Mouse (Mus musculus) megakaryocyte, adult 5-6 weeks (primary cell): ENCODE measurements around the gene Ppp2r5c. TPM values are rescaled to one million over a fixed set of nuclear protein-coding genes. Genes with fewer than 3 reads are reported as not detected.

ENCODE experiments used
- ATAC-seq: 2 replicates; pipeline ENCODE4 v1.8.0; 2016; ENCODE audit warnings: mild to moderate bottlenecking, inconsistent platforms; ENCODE audit not compliant: poor library complexity, severe bottlenecking
- total RNA-seq, 2 experiments: library from RNA; stranded (forward) in 1 of 2; stranded (reverse) in 1 of 2; fragments of 153-499, 151-499 nt in 1 of 2; fragments of 221-1000, 200-1000 nt in 1 of 2; gene quantifications; 2 replicates each; pipeline versions ENCODE4 v1.2.3 to v1.2.4; 2015 to 2017

The Ppp2r5c gene
- total RNA-seq, 2 experiments from 2014 or later = 178 to 306 TPM

DNA sequence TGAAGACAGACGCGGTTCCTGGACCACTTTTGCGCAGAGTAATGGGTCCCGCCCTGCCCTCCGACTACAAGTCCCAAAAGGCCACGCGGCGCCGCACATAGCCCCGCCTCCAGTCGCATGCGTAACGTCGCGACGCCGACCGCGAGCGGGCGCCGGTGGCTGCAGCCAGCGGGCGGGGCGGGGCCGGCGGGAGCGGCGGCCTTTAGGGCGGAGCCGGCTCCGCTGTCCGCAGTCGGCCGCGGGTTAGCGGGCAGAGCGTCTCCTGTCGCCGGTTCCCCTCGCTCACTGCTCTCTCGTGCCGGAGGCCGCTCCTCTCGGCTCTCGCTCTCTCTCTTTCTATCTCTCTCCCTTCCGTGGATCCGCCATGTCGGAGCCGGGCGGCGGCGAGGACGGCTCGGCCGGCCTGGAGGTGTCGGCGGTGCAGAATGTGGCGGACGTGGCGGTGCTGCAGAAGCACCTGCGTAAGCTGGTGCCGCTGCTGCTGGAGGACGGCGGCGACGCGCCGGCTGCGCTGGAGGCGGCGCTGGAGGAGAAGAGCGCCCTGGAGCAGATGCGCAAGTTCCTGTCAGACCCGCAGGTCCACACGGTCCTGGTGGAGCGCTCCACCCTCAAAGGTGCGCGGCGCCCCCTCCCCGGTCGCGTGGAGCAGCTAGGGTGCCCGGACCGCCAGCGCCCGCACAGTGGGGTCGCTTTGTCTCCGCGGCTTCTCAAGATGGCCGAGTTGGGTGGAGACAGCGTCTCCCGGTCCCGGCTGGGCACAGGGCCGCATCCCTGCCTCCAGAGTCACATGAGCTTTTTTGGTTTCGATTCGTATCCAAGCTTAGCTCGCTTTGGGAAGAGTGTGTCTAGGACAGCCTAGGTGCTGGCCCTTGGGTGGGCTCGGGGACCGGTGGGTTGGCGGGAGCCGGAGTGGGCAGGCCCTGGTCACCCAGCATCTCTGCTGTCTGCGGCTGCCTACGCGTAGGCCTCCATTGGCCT lies 154.6 kb downstream of the Ppp2r5c start, which contains the start of gene Dync1h1:
Gene Dync1h1, plus strand, starts transcription at position 212 of the 978 bp plus-strand sequence.
- peak; percentile 91 for ATAC-seq

DNA sequence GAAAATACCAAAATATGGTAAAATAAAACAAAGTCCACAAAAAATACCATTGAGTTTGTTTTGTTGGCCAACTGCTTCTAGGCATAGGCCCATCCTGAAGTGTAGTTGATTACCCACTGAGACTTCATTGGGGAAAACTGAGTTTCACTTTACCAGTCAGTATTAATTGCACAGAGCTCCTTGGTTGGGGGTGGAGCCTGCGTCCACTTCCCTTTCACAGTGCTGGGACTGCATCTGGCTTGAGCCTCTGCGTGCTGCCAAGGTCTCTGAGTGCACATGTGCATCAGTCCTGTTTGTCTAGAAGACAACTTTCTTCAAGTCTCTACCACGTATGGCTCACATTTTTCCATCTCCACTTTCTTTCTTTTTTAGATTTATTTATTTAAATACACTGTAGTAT lies 159.2 kb downstream of the Ppp2r5c start:
- peak; percentile 66 for ATAC-seq

DNA sequence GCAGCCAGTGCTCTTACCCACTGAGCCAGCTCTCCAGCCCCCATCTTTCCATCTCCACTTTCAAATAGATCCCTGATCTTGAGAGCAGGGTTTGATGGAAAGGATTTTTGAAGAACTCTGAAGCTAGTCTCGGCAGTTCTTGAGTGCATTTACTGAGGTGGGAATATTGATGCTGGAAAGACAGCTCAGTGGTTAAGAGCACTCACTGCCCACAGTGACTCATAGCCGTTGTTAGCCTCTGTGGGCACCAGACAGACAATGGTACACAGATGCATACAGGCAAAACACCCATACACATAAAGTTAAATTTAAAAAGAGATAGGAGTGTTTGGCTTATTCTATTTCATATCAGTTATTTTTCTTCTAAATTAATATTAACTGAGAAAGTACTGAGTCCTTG lies 159.8 kb downstream of the Ppp2r5c start:
- no peak for ATAC-seq

DNA sequence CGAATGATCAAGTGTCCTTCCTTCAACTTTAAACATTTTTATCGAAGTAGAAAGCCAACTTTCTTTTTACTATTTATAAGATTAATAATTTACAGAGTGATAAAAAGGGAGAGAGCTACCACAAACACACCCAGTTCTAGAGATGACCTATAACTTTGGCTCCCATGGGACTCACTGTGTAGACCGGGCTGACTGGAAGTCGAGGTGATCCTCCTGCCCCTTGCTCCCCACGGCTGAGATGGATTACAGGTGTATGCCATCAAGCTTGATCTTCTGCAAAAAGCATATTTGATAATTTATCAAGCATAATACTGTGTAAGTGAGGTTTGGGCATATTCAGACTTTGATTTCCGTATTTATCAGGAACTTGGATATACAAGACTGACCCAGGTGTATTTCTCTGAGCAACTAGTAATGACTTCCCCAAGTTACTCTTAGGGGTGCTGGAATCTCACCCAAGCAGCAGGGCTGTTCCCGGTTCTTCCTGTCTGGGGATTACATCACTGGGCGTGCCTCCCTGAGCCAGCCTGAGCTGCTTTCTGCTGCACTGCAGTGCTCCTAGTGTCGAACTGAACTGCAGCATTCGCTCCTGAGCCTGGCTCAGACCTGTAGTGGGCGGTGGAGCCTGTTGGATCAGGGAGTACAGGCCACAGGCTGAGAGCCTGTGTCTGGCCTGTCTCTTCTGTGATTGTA lies 161.7 kb downstream of the Ppp2r5c start:
- peak; percentile 89 for ATAC-seq

DNA sequence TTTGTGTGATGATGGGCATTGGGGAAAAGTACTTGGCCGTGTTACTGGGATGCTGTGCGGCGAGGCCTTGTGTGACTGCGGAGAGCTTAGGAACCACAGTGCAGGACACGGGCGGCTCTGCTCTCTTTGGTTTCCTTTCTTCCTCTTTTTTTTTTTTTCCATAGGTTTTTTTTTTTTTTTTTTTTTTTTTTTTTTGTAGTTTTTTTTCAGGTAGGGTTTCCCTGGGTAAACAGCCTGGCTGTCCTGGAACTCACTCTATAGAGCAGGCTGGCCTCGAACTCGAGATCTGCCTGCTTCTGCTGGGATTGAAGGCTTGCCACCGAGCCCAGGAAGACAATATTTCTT lies 162.2 kb downstream of the Ppp2r5c start:
- no peak; the same call in 1 of the 2 replicates for ATAC-seq

DNA sequence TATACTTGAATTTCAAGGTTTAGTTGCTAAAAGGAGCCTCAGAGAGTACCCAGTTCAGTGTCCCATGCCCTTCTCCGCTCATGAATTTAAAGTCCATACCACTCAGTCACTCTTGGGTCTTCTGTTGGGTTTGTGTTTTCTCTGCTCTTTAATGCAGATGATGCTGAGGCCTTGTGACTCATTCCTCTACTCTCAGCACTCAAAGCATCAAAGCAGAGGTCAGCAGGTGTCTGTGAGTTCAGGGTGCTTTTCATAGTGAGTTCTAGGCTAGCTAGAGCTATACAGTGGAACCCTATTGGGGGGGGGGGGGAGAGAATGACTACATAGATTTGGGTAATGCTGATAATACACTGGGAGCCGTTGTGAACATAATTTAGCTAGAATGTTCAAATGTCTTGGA lies 163.8 kb downstream of the Ppp2r5c start:
- ATAC-seq = no peak

DNA sequence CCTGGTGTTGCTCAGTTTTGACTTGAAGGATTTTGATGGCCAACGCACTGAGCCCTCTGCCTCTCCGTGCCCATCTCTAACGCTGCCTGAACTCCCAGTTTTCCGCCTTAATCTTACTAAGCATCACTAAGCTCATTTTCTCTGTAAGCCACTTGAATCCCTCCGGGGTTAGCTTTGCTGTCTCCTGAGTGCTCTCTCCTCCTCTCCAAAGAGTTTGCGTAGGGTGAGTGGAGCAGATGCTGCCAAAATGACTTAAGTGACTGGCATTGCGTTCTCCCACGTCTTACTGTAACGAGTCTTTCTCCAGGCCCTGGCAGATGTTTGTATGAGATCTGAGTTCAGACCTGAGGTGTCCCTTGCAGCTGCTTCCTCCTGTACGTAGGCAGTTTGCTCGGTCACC lies 183.1 kb downstream of the Ppp2r5c start:
- no peak for ATAC-seq

Other genes starting within 250 kb of the Ppp2r5c start
- gene Dio3, start 168.1 kb upstream of the Ppp2r5c start, total RNA-seq (2015) = not detected in 2 replicates
- not detected in 2 replicates for gene Dio3, start 168.1 kb upstream of the Ppp2r5c start, total RNA-seq (2017)
- gene Dync1h1, start 154.3 kb downstream of the Ppp2r5c start, total RNA-seq (2015) = 63.1 and 64.4 TPM in 2 replicates
- 84.0 and 121 TPM in 2 replicates for gene Dync1h1, start 154.3 kb downstream of the Ppp2r5c start, total RNA-seq (2017)
- not detected in 2 replicates for gene 1700001K19Rik, start 235.5 kb downstream of the Ppp2r5c start, total RNA-seq (2015)
- not detected in 2 replicates for gene 1700001K19Rik, start 235.5 kb downstream of the Ppp2r5c start, total RNA-seq (2017)